Mouse (Mus musculus): Measurements from ENCODE around the gene Phf5a. TPM values are rescaled to one million over a fixed set of nuclear protein-coding genes. Genes with fewer than 3 reads are reported as not detected.

Gene Phf5a
- total RNA-seq, 2 experiments from 2014 or later: 36.5 to 37.1 TPM

GRCm38 (mm10) chr15:81886795-81887550 is 15.3 kb upstream of the Phf5a start:
- DNase-seq: peak in 1 of 2 experiments; percentile 42

GRCm38 (mm10) chr15:81885418-81885934 is 13.8 kb upstream of the Phf5a start:
- DNase-seq: no peak

GRCm38 (mm10) chr15:81882348-81882747 is 10.6 kb upstream of the Phf5a start:
- DNase-seq: no peak

- peak; percentile 38 to 50 for DNase-seq
Observed at GRCm38 (mm10) chr15:81879531-81880401, 8.1 kb upstream of the Phf5a start.

- peak; percentile 99 to 100 for DNase-seq
Observed at GRCm38 (mm10) chr15:81872262-81873136, 788 bp upstream of the Phf5a start, which contains the start of gene Aco2. Gene Aco2, plus strand, starts transcription at chr15:81872309.

GRCm38 (mm10) chr15:81869985-81870384 is 1.7 kb downstream of the Phf5a start:
- no peak for DNase-seq

GRCm38 (mm10) chr15:81864238-81864637 is 7.5 kb downstream of the Phf5a start:
- DNase-seq: no peak

GRCm38 (mm10) chr15:81860471-81861135 is 11.1 kb downstream of the Phf5a start:
- DNase-seq: peak; percentile 62 to 64

GRCm38 (mm10) chr15:81859330-81860255 is 12.1 kb downstream of the Phf5a start:
- peak; percentile 92 to 96 for DNase-seq

GRCm38 (mm10) chr15:81858517-81859329 is 13.0 kb downstream of the Phf5a start, which contains the start of gene Tob2:
Gene Tob2, minus strand, starts transcription at chr15:81858796.
- peak; percentile 79 to 87 for DNase-seq

- DNase-seq: peak; percentile 96 to 98
Observed at GRCm38 (mm10) chr15:81858138-81858516, 13.6 kb downstream of the Phf5a start.

GRCm38 (mm10) chr15:81857724-81858116 is 14.0 kb downstream of the Phf5a start:
- peak in 1 of 2 experiments; percentile 43 for DNase-seq

- peak; percentile 47 to 62 for DNase-seq
Observed at GRCm38 (mm10) chr15:81856938-81857723, 14.6 kb downstream of the Phf5a start.

GRCm38 (mm10) chr15:81856030-81856790 is 15.5 kb downstream of the Phf5a start:
- DNase-seq: peak; percentile 89 to 94

- peak in 1 of 2 experiments; percentile 38 for DNase-seq
Observed at GRCm38 (mm10) chr15:81853081-81853480, 18.6 kb downstream of the Phf5a start.

GRCm38 (mm10) chr15:81852411-81853000 is 19.2 kb downstream of the Phf5a start:
- peak in 1 of 2 experiments; percentile 39 for DNase-seq

- peak in 1 of 2 experiments; percentile 32 for DNase-seq
Observed at GRCm38 (mm10) chr15:81851375-81851774, 20.3 kb downstream of the Phf5a start.
